Mouse (Mus musculus): ENCODE measurements around the gene Tnfsf15.

GRCm38 (mm10) chr4:63683716-63684115 lies 61.2 kb downstream of the Tnfsf15 start:
- TF ChIP-seq EP300 (IDR thresholded peaks at IDR 0.05; ENCODE audit: low read depth), result no peak
- no peak for TF ChIP-seq CTCF (IDR thresholded peaks at IDR 0.05; ENCODE audit: low read depth)
